Mouse (Mus musculus) embryonic fibroblast, embryonic 13.5 days (primary cell): Measurements from ENCODE around the gene Cldn34c4. TPM values are rescaled to one million over a fixed set of nuclear protein-coding genes. Genes with fewer than 3 reads are reported as not detected.

Experiments used
- H3K27ac ChIP-seq: 2 replicates; pipeline ENCODE4 v1.5.1; 2012; ENCODE audit warnings: low read length, control low read depth, inconsistent platforms; ENCODE audit not compliant: insufficient read depth
- H3K4me1 ChIP-seq: 2 replicates; pipeline ENCODE4 v1.6.1; 2011; ENCODE audit warnings: low read length; ENCODE audit not compliant: control insufficient read depth, insufficient read depth
- H3K4me3 ChIP-seq: 2 replicates; pipeline ENCODE4 v1.5.1; 2011; ENCODE audit warnings: mild to moderate bottlenecking, control low read depth, low read length; ENCODE audit not compliant: insufficient read depth
- CTCF ChIP-seq: IDR thresholded peaks from 2 replicates; pipeline ENCODE4 v1.5.1; 2011; ENCODE audit warnings: mild to moderate bottlenecking, control low read depth, low read length, moderate library complexity, borderline replicate concordance; ENCODE audit not compliant: insufficient read depth
- POLR2A ChIP-seq: IDR thresholded peaks from 2 replicates; pipeline ENCODE4 v1.6.1; 2011; ENCODE audit warnings: low read depth, mild to moderate bottlenecking, control low read depth, low read length, moderate library complexity
- polyA plus RNA-seq: library from polyadenylated mRNA; stranded (reverse); fragments of >200 nt; gene quantifications from 2 replicates; pipeline ENCODE4 v1.2.4, GENCODE M21; 2011; ENCODE audit warnings: low read depth; ENCODE audit not compliant: missing spikeins, insufficient read length

Cldn34c4 gene
- not detected in 2 replicates for polyA plus RNA-seq

GRCm38 (mm10) chrX:127736454-127736853 lies at the start of gene Cldn34c4:
Gene Cldn34c4, minus strand, starts transcription at chrX:127736554.
- H3K4me1 ChIP-seq: no peaks in the 10 kb centered on the region
- TF ChIP-seq POLR2A: no peak
- TF ChIP-seq CTCF: no peak
- H3K27ac ChIP-seq: no peak within 1 kb of the TSS
- H3K4me3 ChIP-seq: no peak within 1 kb of the TSS

- TF ChIP-seq POLR2A (no peak), CTCF (no peak)
- no peak overlapping the region for H3K27ac ChIP-seq
- H3K4me3 ChIP-seq: no peak overlapping the region
- no peaks in the 10 kb centered on the region for H3K4me1 ChIP-seq
Observed at GRCm38 (mm10) chrX:127747062-127747461, 10.7 kb upstream of the Cldn34c4 start.
